Mouse (Mus musculus) forebrain, postnatal 0 days (tissue): ENCODE measurements at regions not wholly inside any gene's neighbourhood (a gene's known extent, or its start where the extent isn't known, plus 50 kb on each side); places are given as distances from the start of the nearest gene placed in this dataset.
A peak's percentile ranks its signal among the peaks of the same experiment; 100 is the strongest.

ENCODE experiments used
- ATAC-seq: fragments of 200-750 bp; cut with Nextera tagmentation; 2 replicates; pipeline ENCODE4 v1.8.0; 2017; ENCODE audit warnings: mild to moderate bottlenecking, moderate library complexity
- DNase-seq: peaks from one replicate; pipeline ENCODE4 v3.0.0-alpha.2; 2015
- H3K27ac ChIP-seq: fragments of 300-500 bp; sonication (generic); 2 replicates; pipeline ENCODE4 v1.5.1; 2014; ENCODE audit warnings: low read depth, mild to moderate bottlenecking, antibody characterized with exemption, low read length, moderate library complexity, mixed read lengths
- H3K27me3 ChIP-seq: fragments of 300-500 bp; sonication (generic); 2 replicates; pipeline ENCODE4 v1.6.1; 2014; ENCODE audit warnings: mild to moderate bottlenecking, low read length, mixed read lengths; ENCODE audit not compliant: insufficient read depth
- H3K36me3 ChIP-seq: fragments of 300-500 bp; sonication (generic); 2 replicates; pipeline ENCODE4 v1.6.1; 2014; ENCODE audit warnings: mild to moderate bottlenecking, moderate library complexity; ENCODE audit not compliant: insufficient read depth
- H3K4me1 ChIP-seq: fragments of 300-500 bp; sonication (generic); 2 replicates; pipeline ENCODE4 v1.6.1; 2014; ENCODE audit warnings: antibody characterized with exemption; ENCODE audit not compliant: insufficient read depth
- H3K4me2 ChIP-seq: fragments of 300-500 bp; sonication (generic); 2 replicates; pipeline ENCODE4 v1.6.1; 2014; ENCODE audit warnings: low read depth, mild to moderate bottlenecking, moderate library complexity
- H3K4me3 ChIP-seq: fragments of 300-500 bp; sonication (generic); 2 replicates; pipeline ENCODE4 v1.5.1; 2014; ENCODE audit warnings: low read depth, low read length, mixed read lengths
- H3K9ac ChIP-seq: fragments of 300-500 bp; sonication (generic); 2 replicates; pipeline ENCODE4 v1.6.1; 2014; ENCODE audit warnings: mild to moderate bottlenecking
- H3K9me3 ChIP-seq: fragments of 300-500 bp; sonication (generic); 2 replicates; pipeline ENCODE4 v1.6.1; 2016; ENCODE audit warnings: low read length
- CTCF ChIP-seq: sonication (generic); IDR thresholded peaks from 2 replicates; pipeline ENCODE4 v1.5.1; 2016; ENCODE audit warnings: antibody characterized with exemption, control low read depth, low read depth
- WGBS: fragments of 180-500 bp; shearing (Covaris S2); extraction: QIAGEN DNeasy Blood & Tissue Kit; methylation state at CpG from one replicate; pipeline ENCODE4 v1.1.7; 2014; 5-methylcytosine and 5-hydroxymethylcytosine counted together

- H3K9me3 ChIP-seq: no peaks in the 10 kb centered on the region
- no peaks in the 10 kb centered on the region for H3K36me3 ChIP-seq
- TF ChIP-seq CTCF: no peak
- H3K4me1 ChIP-seq: no peaks in the 10 kb centered on the region
- H3K27me3 ChIP-seq: no peaks in the 10 kb centered on the region
- ATAC-seq (no peak), DNase-seq (no peak)
- H3K27ac ChIP-seq: no peak overlapping the region
- no peak overlapping the region for H3K9ac ChIP-seq
- no peak overlapping the region for H3K4me2 ChIP-seq
- H3K4me3 ChIP-seq: no peak overlapping the region
These were observed 125.3 kb upstream of the Ndst4 start for GRCm38 (mm10) chr3:125278605-125279004.

GRCm38 (mm10) chr3:125279007-125279406, 124.9 kb upstream of the Ndst4 start:
- Histone ChIP-seq H3K36me3 (no peaks in the 10 kb centered on the region), H3K4me1 (no peaks in the 10 kb centered on the region), H3K9ac (no peak overlapping the region), H3K4me3 (no peak overlapping the region), H3K27ac (no peak overlapping the region), H3K4me2 (no peak overlapping the region), H3K27me3 (no peaks in the 10 kb centered on the region), H3K9me3 (no peaks in the 10 kb centered on the region)
- DNase-seq (no peak), ATAC-seq (no peak)
- TF ChIP-seq CTCF: no peak
- WGBS: 96% methylated on average over 2 of the region's 2 CpGs

- H3K4me3 ChIP-seq: no peak overlapping the region
- H3K9me3 ChIP-seq: no peaks in the 10 kb centered on the region
- H3K4me1 ChIP-seq: no peaks in the 10 kb centered on the region
- H3K36me3 ChIP-seq: no peaks in the 10 kb centered on the region
- no peak overlapping the region for H3K27ac ChIP-seq
- no peak overlapping the region for H3K9ac ChIP-seq
- no peak for TF ChIP-seq CTCF
- H3K4me2 ChIP-seq: no peak overlapping the region
- no peaks in the 10 kb centered on the region for H3K27me3 ChIP-seq
- no peak for ATAC-seq
- no peak for DNase-seq
These were observed 124.3 kb upstream of the Ndst4 start for GRCm38 (mm10) chr3:125279610-125280009.

DNA sequence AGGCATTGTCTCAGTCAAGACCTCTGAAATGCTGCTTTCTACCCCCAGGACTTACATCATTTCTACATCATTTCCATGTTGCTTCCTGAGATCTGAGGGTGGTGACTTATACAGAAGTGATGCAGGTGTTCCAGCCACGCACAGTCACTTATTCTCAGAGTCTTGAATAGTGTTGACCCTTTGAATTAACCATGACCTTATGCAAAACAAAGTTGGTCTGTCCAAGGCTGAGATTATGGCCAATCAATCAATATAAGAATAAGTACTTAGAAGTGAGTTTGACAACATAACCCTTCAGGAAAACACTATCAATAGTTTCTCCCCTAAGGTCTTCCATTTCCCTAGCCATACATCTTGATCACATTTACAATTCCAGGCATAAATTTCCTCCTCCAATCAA, 115.3 kb upstream of the Ndst4 start:
- no peak overlapping the region for H3K4me3 ChIP-seq
- no peaks in the 10 kb centered on the region for H3K27me3 ChIP-seq
- no peaks in the 10 kb centered on the region for H3K9me3 ChIP-seq
- no peaks in the 10 kb centered on the region for H3K36me3 ChIP-seq
- ATAC-seq: no peak
- TF ChIP-seq CTCF: no peak
- no peak overlapping the region for H3K27ac ChIP-seq
- WGBS: 73% methylated on average over 1 of the region's 1 CpGs
- no peak overlapping the region for H3K9ac ChIP-seq
- no peak overlapping the region for H3K4me2 ChIP-seq
- DNase-seq: no peak
- H3K4me1 ChIP-seq: no peaks in the 10 kb centered on the region

- no peaks in the 10 kb centered on the region for H3K36me3 ChIP-seq
- 32% methylated on average over 3 of the region's 3 CpGs for WGBS
- H3K9ac ChIP-seq: no peak overlapping the region
- TF ChIP-seq CTCF: no peak
- ATAC-seq (peak; percentile 43; the same call in 1 of the 2 replicates), DNase-seq (no peak)
- H3K4me3 ChIP-seq: no peak overlapping the region
- H3K4me1 ChIP-seq: no peaks in the 10 kb centered on the region
- H3K4me2 ChIP-seq: no peak overlapping the region
- H3K9me3 ChIP-seq: no peaks in the 10 kb centered on the region
- no peaks in the 10 kb centered on the region for H3K27me3 ChIP-seq
- H3K27ac ChIP-seq: no peak overlapping the region
These were observed 114.4 kb upstream of the Ndst4 start for GRCm38 (mm10) chr3:125289355-125289933.

GRCm38 (mm10) chr3:125306675-125307074, 97.2 kb upstream of the Ndst4 start:
- Histone ChIP-seq H3K9ac (no peak overlapping the region), H3K27me3 (no peaks in the 10 kb centered on the region), H3K4me1 (no peaks in the 10 kb centered on the region), H3K4me3 (no peak overlapping the region), H3K36me3 (no peaks in the 10 kb centered on the region), H3K4me2 (no peak overlapping the region), H3K9me3 (no peaks in the 10 kb centered on the region), H3K27ac (no peak overlapping the region)
- DNase-seq (no peak), ATAC-seq (no peak)
- TF ChIP-seq CTCF: no peak
- WGBS: 89% methylated on average over 1 of the region's 1 CpGs

DNA sequence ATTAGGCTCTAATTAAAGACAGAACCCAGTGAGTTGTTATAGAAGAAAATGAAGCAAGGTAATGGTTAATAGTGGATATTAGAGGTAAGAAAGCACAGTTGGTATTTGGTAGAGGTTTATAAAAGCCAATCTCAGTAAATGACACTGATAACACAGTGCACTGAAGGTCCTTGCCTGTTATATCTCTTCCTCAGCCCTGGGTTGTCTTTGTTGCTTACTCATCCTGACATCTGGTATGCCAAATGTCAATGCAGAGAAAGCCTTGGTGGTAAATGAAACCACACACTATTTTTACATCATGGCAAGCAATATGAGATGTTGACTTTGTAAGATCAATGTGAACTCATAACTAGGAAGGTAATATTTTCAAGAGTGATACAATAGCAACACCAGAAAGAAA, 76.8 kb upstream of the Ndst4 start:
- Histone ChIP-seq H3K36me3 (no peaks in the 10 kb centered on the region), H3K9ac (no peak overlapping the region), H3K4me3 (no peak overlapping the region), H3K27me3 (no peaks in the 10 kb centered on the region), H3K9me3 (no peaks in the 10 kb centered on the region), H3K4me1 (no peaks in the 10 kb centered on the region), H3K27ac (no peak overlapping the region), H3K4me2 (no peak overlapping the region)
- no peak for ATAC-seq
- TF ChIP-seq CTCF: no peak
- no peak for DNase-seq

GRCm38 (mm10) chr3:125337423-125337822, 66.5 kb upstream of the Ndst4 start:
- H3K4me3 ChIP-seq: no peak overlapping the region

More at GRCm38 (mm10) chr3:125337423-125337822, 66.5 kb upstream of the Ndst4 start:
- Histone ChIP-seq H3K4me1 (no peaks in the 10 kb centered on the region), H3K4me2 (no peak overlapping the region), H3K27me3 (no peaks in the 10 kb centered on the region), H3K9me3 (no peaks in the 10 kb centered on the region), H3K36me3 (no peaks in the 10 kb centered on the region), H3K9ac (no peak overlapping the region), H3K27ac (no peak overlapping the region)
- TF ChIP-seq CTCF: no peak
- ATAC-seq: no peak
- WGBS: 83% methylated on average over 3 of the region's 3 CpGs
- no peak for DNase-seq
